Comparison of ENCODE assay signal across 20 mouse cellular contexts in the genomic region with DNA sequence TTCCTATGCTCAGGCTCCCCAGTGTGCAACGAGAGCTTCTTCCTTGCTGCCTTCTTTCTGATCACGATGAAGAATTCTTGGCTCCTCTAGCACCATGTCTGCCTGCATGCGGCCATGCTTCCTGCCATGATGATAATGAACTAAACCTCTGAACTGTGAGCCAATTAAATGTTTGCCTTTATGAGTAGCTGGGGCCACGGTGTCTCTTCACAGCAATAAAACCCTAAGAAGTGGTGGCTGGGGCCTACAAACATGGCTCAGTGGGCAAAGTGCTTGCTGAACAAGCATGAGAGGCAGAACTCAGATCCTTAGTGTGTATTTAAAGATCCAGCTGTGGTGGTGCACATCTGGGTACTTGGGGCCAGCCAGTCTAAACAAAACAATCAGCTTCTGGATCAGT. TPM values are rescaled to one million over a fixed set of nuclear protein-coding genes. Genes with fewer than 3 reads are reported as not detected.
DNase-seq lines count a peak whose midpoint lies in the region; ATAC-seq and TF ChIP-seq lines count a peak whose summit lies in the region.
"Had no signal": no experiment of that assay in that cellular context is flagged by ENCODE, and none has a peak within 500 bp of the region (broad histone marks: within the 10 kb centered on the region; RNA-seq: fewer than 3 reads in every experiment).

No protein-coding gene starts in this region.

- H3K27me3 ChIP-seq in kidney, embryonic 15.5 days: no peaks in the 10 kb centered on the region
- H3K27me3 ChIP-seq in lung, embryonic 14.5 days (ENCODE audit: insufficient read depth, low read length): no peaks in the 10 kb centered on the region
- H3K27me3 ChIP-seq in stomach, embryonic 16.5 days (ENCODE audit: control insufficient read depth, insufficient read depth, low read length): no peaks in the 10 kb centered on the region
- H3K27me3 ChIP-seq: embryonic facial prominence, embryonic 12.5 days; forebrain, embryonic 15.5 days; heart, embryonic 15.5 days had no signal

- no peak overlapping the region for H3K4me3 ChIP-seq in kidney, embryonic 15.5 days (replicated peaks)
- no peak overlapping the region for H3K4me3 ChIP-seq in lung, embryonic 14.5 days (ENCODE audit: low read depth, low read length)
- no peak overlapping the region for H3K4me3 ChIP-seq in stomach, embryonic 16.5 days (replicated peaks; ENCODE audit: low read length)
- H3K4me3 ChIP-seq: embryonic facial prominence, embryonic 12.5 days; forebrain, embryonic 15.5 days; heart, adult 2 months; heart, embryonic 15.5 days had no signal

- TF ChIP-seq CTCF in lung, embryonic 14.5 days (IDR thresholded peaks at IDR 0.05; ENCODE audit: low read depth): no peak

- no peak overlapping the region for H3K9ac ChIP-seq in kidney, embryonic 15.5 days
- H3K9ac ChIP-seq in lung, embryonic 14.5 days: no peak overlapping the region
- H3K9ac ChIP-seq in stomach, embryonic 16.5 days (ENCODE audit: low read length): no peak overlapping the region
- H3K9ac ChIP-seq: embryonic facial prominence, embryonic 12.5 days; forebrain, embryonic 15.5 days; heart, embryonic 15.5 days had no signal

- DNase-seq in kidney, adult 8-10 months: no peak
- DNase-seq in lung, embryonic 14.5 days: no peak
- no peak for DNase-seq in lung, postnatal 36 days
- DNase-seq in frontal cortex, postnatal 25 days (ENCODE audit: low spot score in 2 of 2): no peak
- no peak for DNase-seq in layer of hippocampus, adult 9-10 months (ENCODE audit: low spot score)
- DNase-seq: adrenal gland, postnatal 10 days; cerebellum, adult 11 months; cerebellum, adult 8-10 months; cerebellum, postnatal 14 days; gastrocnemius, postnatal 14 days; heart, adult 2 months; heart, postnatal 14 days had no signal

- H3K36me3 ChIP-seq in kidney, embryonic 15.5 days: no peaks in the 10 kb centered on the region
- H3K36me3 ChIP-seq in lung, embryonic 14.5 days (ENCODE audit: insufficient read depth): no peaks in the 10 kb centered on the region
- H3K36me3 ChIP-seq in stomach, embryonic 16.5 days (ENCODE audit: control insufficient read depth, insufficient read depth, low read length): no peaks in the 10 kb centered on the region
- H3K36me3 ChIP-seq: embryonic facial prominence, embryonic 12.5 days; forebrain, embryonic 15.5 days; heart, embryonic 15.5 days had no signal

- H3K4me2 ChIP-seq in kidney, embryonic 15.5 days: no peak overlapping the region
- no peak overlapping the region for H3K4me2 ChIP-seq in lung, embryonic 14.5 days
- H3K4me2 ChIP-seq in stomach, embryonic 16.5 days (ENCODE audit: low read depth, low read length): no peak overlapping the region
- H3K4me2 ChIP-seq: embryonic facial prominence, embryonic 12.5 days; forebrain, embryonic 15.5 days; heart, embryonic 11.5 days; heart, embryonic 15.5 days had no signal

- H3K4me1 ChIP-seq in kidney, embryonic 15.5 days: peaks cover 20% of the 10 kb centered on the region
- 0 out of 2 replicates have a peak, but pooled peaks cover 5% of the 10 kb centered on the region for H3K4me1 ChIP-seq in lung, embryonic 14.5 days (ENCODE audit: insufficient read depth)
- no peaks in the 10 kb centered on the region for H3K4me1 ChIP-seq in stomach, embryonic 16.5 days (ENCODE audit: control insufficient read depth, insufficient read depth, low read length)
- H3K4me1 ChIP-seq: forebrain, embryonic 15.5 days had no signal

- WGBS in kidney, embryonic 15.5 days: 40% methylated on average over 4 of the region's 4 CpGs
- 61% methylated on average over 4 of the region's 4 CpGs for WGBS in lung, embryonic 14.5 days
- WGBS in stomach, embryonic 16.5 days: 58% methylated on average over 4 of the region's 4 CpGs

- ATAC-seq in kidney, embryonic 15.5 days (replicated peaks; ENCODE audit: low FRiP score): no peak; the same call in 1 of the 2 replicates
- no peak for ATAC-seq in lung, embryonic 14.5 days (ENCODE audit: insufficient read depth)
- ATAC-seq in stomach, embryonic 16.5 days (ENCODE audit: insufficient read depth, low FRiP score): no peak
- ATAC-seq: forebrain, embryonic 15.5 days had no signal

- peak overlapping the region; percentile 89 for H3K27ac ChIP-seq in kidney, embryonic 15.5 days
- H3K27ac ChIP-seq in lung, embryonic 14.5 days (ENCODE audit: low read depth): 0 out of 2 replicates have a peak overlapping the region, but pooled peaks have one; percentile 27
- peak overlapping the region; percentile 71 for H3K27ac ChIP-seq in stomach, embryonic 16.5 days (ENCODE audit: low read length)
- H3K27ac ChIP-seq: embryonic facial prominence, embryonic 12.5 days; forebrain, embryonic 15.5 days; heart, adult 2 months; heart, embryonic 15.5 days had no signal

- no peaks in the 10 kb centered on the region for H3K9me3 ChIP-seq in kidney, embryonic 15.5 days (replicated peaks)
- H3K9me3 ChIP-seq in lung, embryonic 14.5 days (ENCODE audit: low read depth, low read length): no peaks in the 10 kb centered on the region
- no peaks in the 10 kb centered on the region for H3K9me3 ChIP-seq in stomach, embryonic 16.5 days (replicated peaks; ENCODE audit: control insufficient read depth, low read length)
- H3K9me3 ChIP-seq: embryonic facial prominence, embryonic 12.5 days; forebrain, embryonic 15.5 days; heart, embryonic 15.5 days had no signal

RNA-seq across cellular contexts. Expression of gene Fam178b, which starts 17.0 kb away (rescaled TPM):
- polyA plus RNA-seq in kidney, embryonic 15.5 days (2015; fragmentation: Nextera tagmentation; extraction: Ambion mirVana): 0.67 and 1.3 TPM in 2 replicates
- 1.9 and 3.6 TPM in 2 replicates for polyA plus RNA-seq in lung, embryonic 14.5 days (2014; fragmentation: Nextera tagmentation; extraction: Ambion mirVana)
- 0.50 and 0.94 TPM in 2 replicates for polyA plus RNA-seq in stomach, embryonic 16.5 days (2015; fragmentation: Nextera tagmentation; extraction: Ambion mirVana)
- polyA plus RNA-seq: forebrain, embryonic 11.5 days; forebrain, embryonic 15.5 days had no signal

RNA-seq across cellular contexts. Expression of gene Cox5b, which starts 25.3 kb away (rescaled TPM):
- polyA plus RNA-seq in kidney, embryonic 15.5 days (2015; fragmentation: Nextera tagmentation; extraction: Ambion mirVana): 702 and 727 TPM in 2 replicates
- 518 and 549 TPM in 2 replicates for polyA plus RNA-seq in lung, embryonic 14.5 days (2014; fragmentation: Nextera tagmentation; extraction: Ambion mirVana)
- 591 and 640 TPM in 2 replicates for polyA plus RNA-seq in stomach, embryonic 16.5 days (2015; fragmentation: Nextera tagmentation; extraction: Ambion mirVana)

RNA-seq across cellular contexts. Expression of gene 4933424G06Rik, which starts 44.0 kb away (rescaled TPM):
- not detected in 2 replicates for polyA plus RNA-seq in kidney, embryonic 15.5 days (2015; fragmentation: Nextera tagmentation; extraction: Ambion mirVana)
- not detected in 2 replicates for polyA plus RNA-seq in lung, embryonic 14.5 days (2014; fragmentation: Nextera tagmentation; extraction: Ambion mirVana)
- polyA plus RNA-seq in stomach, embryonic 16.5 days (2015; fragmentation: Nextera tagmentation; extraction: Ambion mirVana): 0.13 TPM in 1 of 2 replicates, not detected in the other
- polyA plus RNA-seq: embryonic facial prominence, embryonic 12.5 days; gonadal fat pad, adult 2 months; heart, adult 2 months; heart, embryonic 11.5 days had no signal

RNA-seq across cellular contexts. Expression of gene Actr1b, which starts 48.3 kb away (rescaled TPM):
- polyA plus RNA-seq in kidney, embryonic 15.5 days (2015; fragmentation: Nextera tagmentation; extraction: Ambion mirVana): 102 and 112 TPM in 2 replicates
- polyA plus RNA-seq in lung, embryonic 14.5 days (2014; fragmentation: Nextera tagmentation; extraction: Ambion mirVana): 93.6 and 98.7 TPM in 2 replicates
- 95.3 and 103 TPM in 2 replicates for polyA plus RNA-seq in stomach, embryonic 16.5 days (2015; fragmentation: Nextera tagmentation; extraction: Ambion mirVana)

Comparison
In these comparisons a context has a peak if more than half of its experiments do, and no peak if none do; other contexts are left out.
1. H3K27ac ChIP-seq: peak in every context shown above with its lines; median percentile 89 in kidney, embryonic 15.5 days; 71 in stomach, embryonic 16.5 days; 27 in lung, embryonic 14.5 days.